ENCODE assay signal across 8 mouse cellular contexts in the genomic region with DNA sequence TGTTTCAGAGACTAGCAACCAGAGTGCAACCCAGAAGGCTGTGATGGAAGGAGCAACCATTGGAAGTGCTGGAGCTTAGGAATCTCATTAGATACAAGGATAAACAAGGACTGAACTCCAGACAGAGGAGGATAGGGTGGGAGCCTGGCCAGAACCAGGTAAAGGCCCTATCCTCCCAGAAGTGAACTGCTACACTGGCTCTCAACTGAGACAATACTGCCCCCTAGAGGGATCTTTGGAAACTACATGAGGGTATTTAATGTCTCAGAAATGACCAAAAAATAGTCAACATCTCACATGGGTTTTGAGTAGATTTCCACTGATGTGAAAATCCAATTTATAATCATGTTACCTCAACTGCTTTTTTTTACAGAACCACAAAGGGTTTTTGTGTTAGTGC. TPM values are rescaled to one million over a fixed set of nuclear protein-coding genes. Genes with fewer than 3 reads are reported as not detected.
DNase-seq lines count a peak whose midpoint lies in the region; ATAC-seq and TF ChIP-seq lines count a peak whose summit lies in the region.

No protein-coding gene starts in this region.

- H3K4me3 ChIP-seq in heart, embryonic 12.5 days: no peak overlapping the region
- no peak overlapping the region for H3K4me3 ChIP-seq in liver, adult 2 months (ENCODE audit: insufficient read depth, low read depth, low read length)
- no peak overlapping the region for H3K4me3 ChIP-seq in spleen, adult 2 months (ENCODE audit: extremely low read depth, insufficient read depth, insufficient read length)

- no peak for TF ChIP-seq POLR2A in liver, adult 2 months (IDR thresholded peaks at IDR 0.05; ENCODE audit: extremely low read depth, insufficient read depth, low read length)
- TF ChIP-seq POLR2A in spleen, adult 2 months (IDR thresholded peaks at IDR 0.05; ENCODE audit: low read depth, low read length): no peak

- peak; percentile 27; the same call in 1 of the 2 replicates for TF ChIP-seq CTCF in liver, adult 2 months (IDR thresholded peaks at IDR 0.05; ENCODE audit: low read depth, low read length)
- TF ChIP-seq CTCF in spleen, adult 2 months (IDR thresholded peaks at IDR 0.05; ENCODE audit: extremely low read depth, insufficient read depth, insufficient read length, insufficient replicate concordance): peak; percentile 20; the same call in 1 of the 2 replicates

- no peak for ATAC-seq in heart, embryonic 12.5 days (ENCODE audit: insufficient number of reproducible peaks, low FRiP score)

- H3K9ac ChIP-seq in heart, embryonic 12.5 days: no peak overlapping the region
- H3K9ac ChIP-seq in liver, adult 2 months (ENCODE audit: low read depth, low read length): no peak overlapping the region

- H3K79me2 ChIP-seq in liver, adult 2 months (ENCODE audit: control insufficient read depth, insufficient read depth, low read length): no peaks in the 10 kb centered on the region

- no peaks in the 10 kb centered on the region for H3K9me3 ChIP-seq in heart, embryonic 12.5 days (replicated peaks)

- H3K4me1 ChIP-seq in heart, embryonic 12.5 days (replicated peaks): 0 out of 2 replicates have a peak, but pooled peaks cover 6% of the 10 kb centered on the region
- no peaks in the 10 kb centered on the region for H3K4me1 ChIP-seq in liver, adult 2 months (ENCODE audit: control insufficient read depth, insufficient read depth, low read length)
- no peaks in the 10 kb centered on the region for H3K4me1 ChIP-seq in spleen, adult 2 months (ENCODE audit: control insufficient read depth, insufficient read depth, insufficient read length)

- H3K36me3 ChIP-seq in heart, embryonic 12.5 days: no peaks in the 10 kb centered on the region
- H3K36me3 ChIP-seq in liver, adult 2 months (ENCODE audit: control insufficient read depth, insufficient read depth, low read length): no peaks in the 10 kb centered on the region
- H3K36me3 ChIP-seq in spleen, adult 2 months (ENCODE audit: control insufficient read depth, insufficient read depth, low read length): no peaks in the 10 kb centered on the region

- no peak overlapping the region for H3K4me2 ChIP-seq in heart, embryonic 12.5 days

- DNase-seq in heart, adult 11 months: peak; percentile 19
- DNase-seq in 3T3-L1 (ENCODE audit: low read depth, low spot score) (peak; percentile 72), MEL-GATA-1-ER (ENCODE audit: extremely low read depth, low read depth) (peak; percentile 49)
- peak; percentile 22 for DNase-seq in embryo, embryonic 11.5 days (ENCODE audit: low read depth, low spot score)
- DNase-seq in liver, adult 2 months (ENCODE audit: extremely low read depth, low read depth, low spot score): peak; percentile 17
- peak in 1 of 2 experiments; percentile 7 for DNase-seq in spleen, adult 2 months (ENCODE audit: low read depth in 1 of 2, low spot score in 2 of 2)
- no peak for DNase-seq in gastrocnemius, postnatal 14 days

- no peaks in the 10 kb centered on the region for H3K27me3 ChIP-seq in heart, embryonic 12.5 days (replicated peaks)
- no peaks in the 10 kb centered on the region for H3K27me3 ChIP-seq in liver, adult 2 months (ENCODE audit: control insufficient read depth, insufficient read depth, low read length)
- no peaks in the 10 kb centered on the region for H3K27me3 ChIP-seq in spleen, adult 2 months (ENCODE audit: control insufficient read depth, insufficient read depth, low read length)

- intact Hi-C loops in gastrocnemius, postnatal 14 days (cut with DNase I; ENCODE audit: low total_unique reads): loop anchor here (2.0 kb wide), 1 partner anchor 231 kb away; no protein-coding TSS in a partner anchor

- no peak overlapping the region for H3K27ac ChIP-seq in heart, embryonic 12.5 days (ENCODE audit: poor library complexity, severe bottlenecking)
- H3K27ac ChIP-seq in liver, adult 2 months (replicated peaks; ENCODE audit: insufficient read depth, low read depth, low read length): no peak overlapping the region
- no peak overlapping the region for H3K27ac ChIP-seq in spleen, adult 2 months (ENCODE audit: insufficient read depth, low read length)

RNA-seq across cellular contexts. Expression of a gene that starts 47.9 kb away (rescaled TPM):
- polyA plus RNA-seq in heart, embryonic 12.5 days (2016; fragmentation: Nextera tagmentation; extraction: Ambion mirVana): 0.04 TPM in 2 replicates
- total RNA-seq in liver, adult 2 months (2014; rRNA removed): not detected in 2 replicates
- polyA plus RNA-seq in liver, adult 2 months (2012; rRNA removed): not detected in 2 replicates
- polyA plus RNA-seq in spleen, adult 2 months (2012; rRNA removed): 0.02 and 0.05 TPM in 2 replicates
- under 1 TPM; 0.35 to 0.37 TPM for total RNA-seq in gastrocnemius, postnatal 14 days (2021)
